Mouse (Mus musculus) megakaryocyte-erythroid progenitor cell, adult 5-6 weeks (primary cell): ENCODE data around the gene Acsl4. TPM values are rescaled to one million over a fixed set of nuclear protein-coding genes. Genes with fewer than 3 reads are reported as not detected.

ENCODE experiments used
- total RNA-seq, 2 experiments: library from RNA; stranded (forward) in 1 of 2; stranded (reverse) in 1 of 2; fragments of 200-1000, 215-1000 nt in 1 of 2; fragments of >200 nt in 1 of 2; fragmentation: Nextera tagmentation in 1 of 2; gene quantifications; 2 replicates each; pipeline ENCODE4 v1.2.3; 2014 to 2017

Acsl4 gene
- total RNA-seq, 2 experiments from 2014 or later: 30.9 to 34.2 TPM

Other genes starting within 250 kb of the Acsl4 start
- gene Gucy2f, start 193.6 kb downstream of the Acsl4 start, total RNA-seq (2014; fragmentation: Nextera tagmentation): not detected in 2 replicates
- not detected in 2 replicates for gene Gucy2f, start 193.6 kb downstream of the Acsl4 start, total RNA-seq (2017)
- 3.9 and 7.3 TPM in 2 replicates for gene Nxt2, start 163.8 kb downstream of the Acsl4 start, total RNA-seq (2014; fragmentation: Nextera tagmentation)
- 10.6 and 15.8 TPM in 2 replicates for gene Nxt2, start 163.8 kb downstream of the Acsl4 start, total RNA-seq (2017)
- gene Kcne1l, start 84.2 kb downstream of the Acsl4 start, total RNA-seq (2014; fragmentation: Nextera tagmentation): not detected in 2 replicates
- not detected in 2 replicates for gene Kcne1l, start 84.2 kb downstream of the Acsl4 start, total RNA-seq (2017)